Mouse (Mus musculus) lung, adult 2 months (tissue): Measurements from ENCODE around the gene 4930539E08Rik.

ENCODE experiments used
- CTCF ChIP-seq: fragments of 200-500 bp; IDR thresholded peaks from 2 replicates; pipeline ENCODE4 v1.5.1; 2011; ENCODE audit warnings: mild to moderate bottlenecking, low read length, control low read depth; ENCODE audit not compliant: insufficient read depth
- POLR2A ChIP-seq: fragments of 200-500 bp; IDR thresholded peaks from 2 replicates; pipeline ENCODE4 v1.6.1; 2011; ENCODE audit warnings: low read depth, mild to moderate bottlenecking, control low read depth, low read length, borderline replicate concordance; ENCODE audit errors: extremely low read depth

DNA sequence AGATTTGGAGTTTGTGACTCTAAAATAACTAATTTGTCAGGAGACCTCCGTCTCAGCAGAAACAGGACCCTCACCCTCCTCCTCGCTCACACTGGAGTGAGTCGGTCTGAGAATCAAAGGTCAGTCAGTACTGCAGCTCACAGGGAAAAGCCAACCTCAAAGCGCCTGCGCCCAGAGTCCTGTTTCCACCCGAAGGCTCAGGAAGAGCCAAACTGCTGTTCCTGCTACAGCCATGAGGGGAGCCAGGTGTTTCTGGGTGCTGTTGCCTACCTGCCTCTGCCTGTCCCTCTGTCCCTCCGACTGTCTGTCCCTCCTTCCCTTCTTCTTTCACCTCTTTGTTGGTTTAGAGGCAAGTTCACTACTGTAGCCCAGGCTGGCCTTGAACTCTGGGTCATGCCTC lies 5.0 kb downstream of the 4930539E08Rik start:
- TF ChIP-seq POLR2A (no peak), CTCF (0 out of 2 replicates have a peak, but pooled peaks have one; percentile 5)
